Mouse (Mus musculus) T-helper 17 cell (primary cell): ENCODE results near the gene Ercc5.

Experiments used
- in situ Hi-C, 2 experiments: fragments of 300-600 bp; cut with MboI, MseI; formaldehyde crosslinking; loops; 1 replicate in 1 of 2; 2 replicates in 1 of 2; pipeline ENCODE4 v1.15.1; 2025; ENCODE audit warnings: high pct_unique_total_duplicates in 2 of 2

Gene Ercc5

GRCm38 (mm10) chr1:44147563-44148381 is at the start of gene Ercc5:
Gene Ercc5, plus strand, starts transcription at chr1:44147744.
- in situ Hi-C loops = no loop called here

GRCm38 (mm10) chr1:44101448-44102225 is 45.9 kb upstream of the Ercc5 start:
- in situ Hi-C loops = loop anchor here in 1 of 2 experiments (25.0 kb wide), 1 partner anchor 1239 kb away; the partner anchor contains the start of gene Mrps9

GRCm38 (mm10) chr1:44102259-44102717 is 45.3 kb upstream of the Ercc5 start, which contains the start of gene Tex30:
Gene Tex30, minus strand, starts transcription at chr1:44102441.
- in situ Hi-C loops = loop anchor here in 1 of 2 experiments (25.0 kb wide), 1 partner anchor 1240 kb away; the partner anchor contains the start of gene Mrps9

- in situ Hi-C loops = loop anchor here in 1 of 2 experiments (25.0 kb wide), 1 partner anchor 1241 kb away; the partner anchor contains the start of gene Mrps9
These were observed 44.6 kb upstream of the Ercc5 start for GRCm38 (mm10) chr1:44102939-44103338.

- in situ Hi-C loops = loop anchor here in 1 of 2 experiments (25.0 kb wide), 1 partner anchor 1255 kb away; the partner anchor contains the start of gene Mrps9
These were observed 30.0 kb upstream of the Ercc5 start for GRCm38 (mm10) chr1:44117571-44117970.

GRCm38 (mm10) chr1:44118239-44119054 is 29.1 kb upstream of the Ercc5 start, which contains the start of the genes Kdelc1 and Bivm:
Gene Kdelc1, minus strand, starts transcription at chr1:44118808.
Gene Bivm, plus strand, starts transcription at chr1:44118957.
- in situ Hi-C loops = loop anchor here in 1 of 2 experiments (25.0 kb wide), 1 partner anchor 1256 kb away; the partner anchor contains the start of gene Mrps9

- in situ Hi-C loops = loop anchor here in 1 of 2 experiments (25.0 kb wide), 1 partner anchor 1257 kb away; the partner anchor contains the start of gene Mrps9
These were observed 28.1 kb upstream of the Ercc5 start for GRCm38 (mm10) chr1:44119201-44120073.

- in situ Hi-C loops = loop anchor here in 1 of 2 experiments (25.0 kb wide), 1 partner anchor 1258 kb away; the partner anchor contains the start of gene Mrps9
These were observed 27.5 kb upstream of the Ercc5 start for GRCm38 (mm10) chr1:44120074-44120406.

- in situ Hi-C loops = loop anchor here in 1 of 2 experiments (25.0 kb wide), 1 partner anchor 1260 kb away; the partner anchor contains the start of gene Mrps9
These were observed 25.3 kb upstream of the Ercc5 start for GRCm38 (mm10) chr1:44122256-44122655.

- in situ Hi-C loops = no loop called here
These were observed 22.0 kb upstream of the Ercc5 start for GRCm38 (mm10) chr1:44125590-44125989.

GRCm38 (mm10) chr1:44129929-44130581 is 17.5 kb upstream of the Ercc5 start:
- in situ Hi-C loops = no loop called here

GRCm38 (mm10) chr1:44140232-44140631 is 7.3 kb upstream of the Ercc5 start:
- in situ Hi-C loops = no loop called here

- in situ Hi-C loops = no loop called here
These were observed 4.8 kb upstream of the Ercc5 start for GRCm38 (mm10) chr1:44142747-44143146.

- in situ Hi-C loops = no loop called here
These were observed 1.2 kb downstream of the Ercc5 start for GRCm38 (mm10) chr1:44148706-44149105.

- in situ Hi-C loops = no loop called here
These were observed 7.7 kb downstream of the Ercc5 start for GRCm38 (mm10) chr1:44155287-44155686.

- in situ Hi-C loops = no loop called here
These were observed 10.8 kb downstream of the Ercc5 start for GRCm38 (mm10) chr1:44158317-44158716.

GRCm38 (mm10) chr1:44161818-44162217 is 14.3 kb downstream of the Ercc5 start:
- in situ Hi-C loops = no loop called here

GRCm38 (mm10) chr1:44162389-44162788 is 14.8 kb downstream of the Ercc5 start:
- in situ Hi-C loops = no loop called here

- in situ Hi-C loops = no loop called here
These were observed 20.4 kb downstream of the Ercc5 start for GRCm38 (mm10) chr1:44167859-44168383.
